Comparison of ENCODE assay signal across 18 mouse cellular contexts in genomic region chr6:108993743-108994142, GRCm38 (mm10).
"Had no signal": no experiment of that assay in that cellular context is flagged by ENCODE, and none has a peak within 500 bp of the region (broad histone marks: within the 10 kb centered on the region; RNA-seq: fewer than 3 reads in every experiment).

No protein-coding gene starts in this region.

- H3K9me3 ChIP-seq: limb, embryonic 10.5 days; limb, embryonic 13.5 days; liver, embryonic 12.5 days; liver, embryonic 15.5 days; lung, embryonic 15.5 days; neural tube, embryonic 12.5 days; neural tube, embryonic 15.5 days had no signal

- H3K27ac ChIP-seq: limb, embryonic 10.5 days; limb, embryonic 13.5 days; liver, embryonic 12.5 days; liver, embryonic 15.5 days; lung, embryonic 15.5 days; neural tube, embryonic 12.5 days; neural tube, embryonic 15.5 days had no signal

- H3K4me2 ChIP-seq: limb, embryonic 13.5 days; liver, embryonic 12.5 days; liver, embryonic 15.5 days; lung, embryonic 15.5 days; neural tube, embryonic 12.5 days; neural tube, embryonic 15.5 days had no signal

- DNase-seq: kidney, adult 18-20 months; kidney, adult 9 months; kidney, postnatal 14 days; kidney, postnatal 4 days; liver; lung, adult 18-20 months; lung, postnatal 10 days; lung, postnatal 36 days; thymus, adult 18-20 months; thymus, postnatal 36 days had no signal

- H3K27me3 ChIP-seq: limb, embryonic 13.5 days; liver, embryonic 12.5 days; liver, embryonic 15.5 days; lung, embryonic 15.5 days; neural tube, embryonic 12.5 days; neural tube, embryonic 15.5 days had no signal

- H3K4me1 ChIP-seq: limb, embryonic 10.5 days; limb, embryonic 13.5 days; liver, embryonic 12.5 days; liver, embryonic 15.5 days; lung, embryonic 15.5 days; neural tube, embryonic 12.5 days; neural tube, embryonic 15.5 days had no signal

- H3K9ac ChIP-seq: limb, embryonic 13.5 days; liver, embryonic 12.5 days; liver, embryonic 15.5 days; lung, embryonic 15.5 days; neural tube, embryonic 12.5 days; neural tube, embryonic 15.5 days had no signal

- H3K4me3 ChIP-seq: limb, embryonic 10.5 days; limb, embryonic 13.5 days; liver, embryonic 12.5 days; liver, embryonic 15.5 days; lung, embryonic 15.5 days; neural tube, embryonic 12.5 days; neural tube, embryonic 15.5 days had no signal

- H3K36me3 ChIP-seq: limb, embryonic 10.5 days; limb, embryonic 13.5 days; liver, embryonic 12.5 days; liver, embryonic 15.5 days; lung, embryonic 15.5 days; neural tube, embryonic 12.5 days; neural tube, embryonic 15.5 days had no signal

- ATAC-seq: intestine, embryonic 16.5 days; liver, embryonic 12.5 days had no signal
